Mouse (Mus musculus): Measurements from ENCODE around the gene Zfp949. TPM values are rescaled to one million over a fixed set of nuclear protein-coding genes. Genes with fewer than 3 reads are reported as not detected.
"Not testable (repeated sequence)": the region's sequence is repeated elsewhere in the genome, so short reads cannot be mapped to it uniquely, and the experiment has no call there.

The Zfp949 gene
- polyA plus RNA-seq, 1 experiment, result 8.0 TPM

- H3K4me3 ChIP-seq (ENCODE audit: insufficient read depth, low read length), result no peak overlapping the region
- no peaks in the 10 kb centered on the region for H3K4me1 ChIP-seq (ENCODE audit: control insufficient read depth, insufficient read depth, low read length)
- H3K27ac ChIP-seq (ENCODE audit: insufficient read depth, low read depth, low read length), result no peak overlapping the region
- TF ChIP-seq POLR2A (IDR thresholded peaks at IDR 0.05; ENCODE audit: borderline replicate concordance, low read depth, low read length) (no peak), CTCF (IDR thresholded peaks at IDR 0.05; ENCODE audit: low read depth, low read length) (no peak)
Measured at GRCm38 (mm10) chr9:88534093-88534492, 13.7 kb upstream of the Zfp949 start.

GRCm38 (mm10) chr9:88539546-88540224 is 8.1 kb upstream of the Zfp949 start:
- Histone ChIP-seq H3K4me1 (ENCODE audit: control insufficient read depth, insufficient read depth, low read length) (peaks cover 5% of the 10 kb centered on the region), H3K27ac (ENCODE audit: insufficient read depth, low read depth, low read length) (no peak overlapping the region), H3K4me3 (ENCODE audit: insufficient read depth, low read length) (no peak overlapping the region)
- TF ChIP-seq POLR2A (IDR thresholded peaks at IDR 0.05; ENCODE audit: borderline replicate concordance, low read depth, low read length) (no peak), CTCF (IDR thresholded peaks at IDR 0.05; ENCODE audit: low read depth, low read length) (no peak)

- no peak for TF ChIP-seq CTCF (IDR thresholded peaks at IDR 0.05; ENCODE audit: low read depth, low read length)
- no peak for TF ChIP-seq POLR2A (IDR thresholded peaks at IDR 0.05; ENCODE audit: borderline replicate concordance, low read depth, low read length)
- Histone ChIP-seq H3K27ac (ENCODE audit: insufficient read depth, low read depth, low read length) (no peak overlapping the region), H3K4me3 (ENCODE audit: insufficient read depth, low read length) (no peak overlapping the region), H3K4me1 (ENCODE audit: control insufficient read depth, insufficient read depth, low read length) (peaks cover 5% of the 10 kb centered on the region)
Measured at GRCm38 (mm10) chr9:88542816-88543215, 5.0 kb upstream of the Zfp949 start.

- Histone ChIP-seq H3K27ac (ENCODE audit: insufficient read depth, low read depth, low read length) (no peak overlapping the region), H3K4me1 (ENCODE audit: control insufficient read depth, insufficient read depth, low read length) (peaks cover 2% of the 10 kb centered on the region; the same call in 1 of the 2 replicates), H3K4me3 (ENCODE audit: insufficient read depth, low read length) (no peak overlapping the region)
- TF ChIP-seq POLR2A (IDR thresholded peaks at IDR 0.05; ENCODE audit: borderline replicate concordance, low read depth, low read length) (no peak), CTCF (IDR thresholded peaks at IDR 0.05; ENCODE audit: low read depth, low read length) (no peak)
Measured at GRCm38 (mm10) chr9:88545534-88545933, 2.3 kb upstream of the Zfp949 start.

- Histone ChIP-seq H3K27ac (ENCODE audit: insufficient read depth, low read depth, low read length) (no peak overlapping the region), H3K4me1 (ENCODE audit: control insufficient read depth, insufficient read depth, low read length) (peaks cover 2% of the 10 kb centered on the region; the same call in 1 of the 2 replicates), H3K4me3 (ENCODE audit: insufficient read depth, low read length) (no peak overlapping the region)
- no peak for TF ChIP-seq POLR2A (IDR thresholded peaks at IDR 0.05; ENCODE audit: borderline replicate concordance, low read depth, low read length)
- no peak for TF ChIP-seq CTCF (IDR thresholded peaks at IDR 0.05; ENCODE audit: low read depth, low read length)
Measured at GRCm38 (mm10) chr9:88546166-88546565, 1.7 kb upstream of the Zfp949 start.

GRCm38 (mm10) chr9:88546657-88547056 is 1.2 kb upstream of the Zfp949 start:
- no peak overlapping the region for H3K4me3 ChIP-seq (ENCODE audit: insufficient read depth, low read length)
- peaks cover 2% of the 10 kb centered on the region; the same call in 1 of the 2 replicates for H3K4me1 ChIP-seq (ENCODE audit: control insufficient read depth, insufficient read depth, low read length)
- H3K27ac ChIP-seq (ENCODE audit: insufficient read depth, low read depth, low read length), result no peak overlapping the region
- TF ChIP-seq CTCF (IDR thresholded peaks at IDR 0.05; ENCODE audit: low read depth, low read length), result no peak
- no peak for TF ChIP-seq POLR2A (IDR thresholded peaks at IDR 0.05; ENCODE audit: borderline replicate concordance, low read depth, low read length)

- H3K4me3 ChIP-seq (ENCODE audit: insufficient read depth, low read length), result peak overlapping the region; percentile 99
Measured at GRCm38 (mm10) chr9:88547270-88547669, 550 bp upstream of the Zfp949 start.

GRCm38 (mm10) chr9:88548614-88548945 is 760 bp downstream of the Zfp949 start:
- Histone ChIP-seq H3K27ac (ENCODE audit: insufficient read depth, low read depth, low read length) (no peak overlapping the region), H3K4me1 (ENCODE audit: control insufficient read depth, insufficient read depth, low read length) (peaks cover 2% of the 10 kb centered on the region; the same call in 1 of the 2 replicates), H3K4me3 (ENCODE audit: insufficient read depth, low read length) (peak overlapping the region; percentile 99)
- TF ChIP-seq POLR2A (IDR thresholded peaks at IDR 0.05; ENCODE audit: borderline replicate concordance, low read depth, low read length) (no peak), CTCF (IDR thresholded peaks at IDR 0.05; ENCODE audit: low read depth, low read length) (no peak)

More at GRCm38 (mm10) chr9:88547270-88547669, 550 bp upstream of the Zfp949 start:
- Histone ChIP-seq H3K4me1 (ENCODE audit: control insufficient read depth, insufficient read depth, low read length) (peaks cover 2% of the 10 kb centered on the region; the same call in 1 of the 2 replicates), H3K27ac (ENCODE audit: insufficient read depth, low read depth, low read length) (0 out of 2 replicates have a peak overlapping the region, but pooled peaks have one; percentile 8)
- no peak for TF ChIP-seq CTCF (IDR thresholded peaks at IDR 0.05; ENCODE audit: low read depth, low read length)
- no peak for TF ChIP-seq POLR2A (IDR thresholded peaks at IDR 0.05; ENCODE audit: borderline replicate concordance, low read depth, low read length)

GRCm38 (mm10) chr9:88553071-88553470 is 5.3 kb downstream of the Zfp949 start:
- Histone ChIP-seq H3K4me1 (ENCODE audit: control insufficient read depth, insufficient read depth, low read length) (peaks cover 2% of the 10 kb centered on the region; the same call in 1 of the 2 replicates), H3K27ac (ENCODE audit: insufficient read depth, low read depth, low read length) (no peak overlapping the region), H3K4me3 (ENCODE audit: insufficient read depth, low read length) (no peak overlapping the region)
- TF ChIP-seq CTCF (IDR thresholded peaks at IDR 0.05; ENCODE audit: low read depth, low read length) (no peak), POLR2A (IDR thresholded peaks at IDR 0.05; ENCODE audit: borderline replicate concordance, low read depth, low read length) (no peak)

- Histone ChIP-seq H3K4me1 (ENCODE audit: control insufficient read depth, insufficient read depth, low read length) (no peaks in the 10 kb centered on the region), H3K4me3 (ENCODE audit: insufficient read depth, low read length) (no peak overlapping the region), H3K27ac (ENCODE audit: insufficient read depth, low read depth, low read length) (no peak overlapping the region)
- TF ChIP-seq CTCF (IDR thresholded peaks at IDR 0.05; ENCODE audit: low read depth, low read length) (no peak), POLR2A (IDR thresholded peaks at IDR 0.05; ENCODE audit: borderline replicate concordance, low read depth, low read length) (no peak)
Measured at GRCm38 (mm10) chr9:88558146-88558545, 10.3 kb downstream of the Zfp949 start.

- H3K4me1 ChIP-seq (ENCODE audit: control insufficient read depth, insufficient read depth, low read length); H3K27ac ChIP-seq (ENCODE audit: insufficient read depth, low read depth, low read length); H3K4me3 ChIP-seq (ENCODE audit: insufficient read depth, low read length): not testable (repeated sequence)
Measured at GRCm38 (mm10) chr9:88561476-88561875, 13.7 kb downstream of the Zfp949 start.

GRCm38 (mm10) chr9:88570471-88570870 is 22.7 kb downstream of the Zfp949 start:
- not testable (repeated sequence) for H3K4me1 ChIP-seq (ENCODE audit: control insufficient read depth, insufficient read depth, low read length)

GRCm38 (mm10) chr9:88580591-88580990 is 32.8 kb downstream of the Zfp949 start, which contains the start of gene Trim43a:
Gene Trim43a (plus strand): TSS chr9:88580891.
- H3K27ac ChIP-seq (ENCODE audit: insufficient read depth, low read depth, low read length); H3K4me3 ChIP-seq (ENCODE audit: insufficient read depth, low read length); H3K4me1 ChIP-seq (ENCODE audit: control insufficient read depth, insufficient read depth, low read length): not testable (repeated sequence)

More at GRCm38 (mm10) chr9:88570471-88570870, 22.7 kb downstream of the Zfp949 start:
- H3K4me3 ChIP-seq (ENCODE audit: insufficient read depth, low read length); H3K27ac ChIP-seq (ENCODE audit: insufficient read depth, low read depth, low read length): not testable (repeated sequence)

- H3K27ac ChIP-seq (ENCODE audit: insufficient read depth, low read depth, low read length); H3K4me1 ChIP-seq (ENCODE audit: control insufficient read depth, insufficient read depth, low read length); H3K4me3 ChIP-seq (ENCODE audit: insufficient read depth, low read length): not testable (repeated sequence)
Measured at GRCm38 (mm10) chr9:88593708-88594107, 45.9 kb downstream of the Zfp949 start.

Data from bone marrow macrophage, adult 2 months (primary cell).